Mouse (Mus musculus) left cerebral cortex, postnatal 25 days (tissue): ENCODE data around the gene Foxp2. TPM values are rescaled to one million over a fixed set of nuclear protein-coding genes. Genes with fewer than 3 reads are reported as not detected.

Experiments
- DNase-seq, 2 experiments: peaks; one replicate each; pipeline ENCODE4 v3.0.0; 2022; ENCODE audit warnings: low spot score in 2 of 2, mixed read lengths in 1 of 2
- intact Hi-C: fragments of 180-260 bp; cut with DNase I; formaldehyde crosslinking; loops from one replicate; pipeline ENCODE4 v1.15.1; 2025
- total RNA-seq, 2 experiments: library from RNA; stranded (reverse); gene quantifications; 2 replicates each; pipeline ENCODE4 v1.2.3; 2021

Foxp2 gene
- total RNA-seq, 2 experiments from 2014 or later, result 7.6 to 19.8 TPM

DNA sequence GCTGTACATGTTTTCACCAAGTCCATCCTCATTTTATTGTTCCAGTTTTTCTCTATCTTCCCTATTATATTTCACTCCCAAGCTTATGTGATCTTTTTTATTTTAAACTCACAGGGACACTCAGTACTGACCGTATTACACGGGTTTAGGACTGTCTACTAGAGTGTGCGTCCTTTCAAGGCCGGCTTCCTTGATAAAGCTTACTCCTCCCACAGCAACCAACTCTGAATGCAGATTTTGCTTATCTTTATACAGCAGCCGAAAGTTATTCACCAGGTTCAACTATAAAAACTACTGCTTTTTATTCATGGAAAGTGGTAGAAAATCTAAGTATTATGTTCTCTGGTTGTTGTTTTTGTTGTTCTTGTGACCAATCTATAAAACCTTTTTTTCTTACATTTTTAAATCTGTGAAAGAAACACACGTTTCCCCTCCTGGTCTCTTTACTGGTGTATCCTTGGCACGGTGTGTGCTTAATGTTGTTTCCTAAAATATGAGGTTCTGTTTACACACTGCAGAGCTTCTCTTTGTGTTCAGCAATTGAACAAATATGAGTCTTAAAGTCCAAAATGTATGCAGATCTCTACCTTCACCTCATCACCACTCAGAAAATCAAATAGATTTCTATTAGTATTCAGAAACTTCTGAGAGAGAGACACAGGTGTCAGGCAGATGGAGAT lies 128.4 kb downstream of the Foxp2 start:
- no peak for DNase-seq
- intact Hi-C loops, result no loop called here

DNA sequence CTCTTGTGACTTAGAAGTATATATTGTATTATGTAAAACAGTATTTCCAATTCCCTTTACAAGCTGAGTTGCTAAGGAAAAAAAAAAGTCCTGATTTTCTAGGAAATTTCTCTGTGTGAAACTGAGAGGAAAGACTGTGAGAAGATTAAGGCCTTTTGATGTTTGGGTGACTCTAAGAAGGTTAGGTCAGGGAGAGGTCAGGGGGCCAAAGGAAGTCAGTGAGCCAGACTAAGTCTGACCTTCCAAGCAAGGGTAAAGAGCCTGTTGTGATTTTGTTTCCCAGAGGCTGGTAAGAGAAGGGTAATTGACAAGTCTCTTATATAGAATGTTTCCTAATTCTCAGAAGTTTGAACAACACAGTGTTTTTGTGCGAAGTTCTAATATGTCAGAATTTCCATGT lies 162.1 kb downstream of the Foxp2 start:
- no peak for DNase-seq
- intact Hi-C loops, result no loop called here

DNA sequence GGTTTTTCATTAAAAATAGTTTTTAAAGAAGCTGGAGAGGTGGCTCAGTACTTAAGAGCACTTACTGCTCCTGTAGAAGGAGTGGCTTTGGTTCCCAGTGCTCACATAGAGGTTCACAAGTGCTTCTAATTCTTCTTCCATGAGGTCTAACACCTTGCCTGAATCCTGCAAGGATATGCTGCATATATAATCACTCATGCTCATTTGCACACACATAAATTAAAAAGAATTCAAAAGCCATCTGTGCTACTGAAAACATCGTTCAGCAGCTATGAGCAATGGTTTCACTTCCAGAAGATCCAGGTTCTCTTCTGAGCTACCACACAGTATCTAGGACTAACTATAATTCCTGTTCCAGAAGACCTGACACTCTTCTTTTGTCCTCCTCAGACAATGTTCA lies 200.4 kb downstream of the Foxp2 start:
- DNase-seq, result peak in 1 of 2 experiments; percentile 25
- intact Hi-C loops, result no loop called here

DNA sequence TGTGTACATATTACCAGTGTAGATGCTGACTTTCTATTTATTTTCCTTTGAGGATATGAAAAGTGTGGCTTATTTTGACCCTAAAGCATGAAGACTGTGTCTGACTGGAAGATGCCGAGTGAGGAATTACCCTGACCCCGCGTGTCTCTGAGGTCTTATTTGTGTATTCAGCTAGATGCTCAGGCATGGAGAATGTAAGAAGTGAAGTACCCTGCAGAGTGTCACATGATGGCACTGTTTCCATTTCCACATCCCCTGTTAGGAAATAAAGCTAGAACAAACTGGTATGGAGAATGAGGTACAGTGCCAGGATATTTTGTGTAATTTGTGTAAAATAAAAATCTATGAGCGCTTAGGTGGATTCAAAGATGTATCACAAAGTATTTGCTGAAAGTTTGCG lies 219.8 kb downstream of the Foxp2 start:
- intact Hi-C loops, result no loop called here
- DNase-seq, result no peak

DNA sequence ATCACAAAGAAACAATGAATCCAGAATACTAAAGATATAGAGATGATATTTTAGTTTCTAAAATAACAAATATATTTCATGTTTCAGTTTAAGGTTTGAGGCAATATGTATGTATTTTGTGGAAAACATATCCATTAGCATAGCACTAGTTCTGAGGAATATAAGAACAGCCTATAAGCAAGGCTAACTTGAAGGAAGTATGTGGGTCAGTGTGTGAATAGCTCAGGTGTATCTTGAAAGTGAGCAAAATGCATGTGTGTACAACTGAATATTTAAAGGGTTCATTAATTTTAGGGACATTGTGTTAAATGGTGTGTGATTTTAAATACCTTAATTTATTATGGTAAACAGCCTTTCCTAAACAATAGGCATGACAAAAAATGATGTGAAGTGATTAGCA lies 220.2 kb downstream of the Foxp2 start:
- intact Hi-C loops, result no loop called here
- no peak for DNase-seq

DNA sequence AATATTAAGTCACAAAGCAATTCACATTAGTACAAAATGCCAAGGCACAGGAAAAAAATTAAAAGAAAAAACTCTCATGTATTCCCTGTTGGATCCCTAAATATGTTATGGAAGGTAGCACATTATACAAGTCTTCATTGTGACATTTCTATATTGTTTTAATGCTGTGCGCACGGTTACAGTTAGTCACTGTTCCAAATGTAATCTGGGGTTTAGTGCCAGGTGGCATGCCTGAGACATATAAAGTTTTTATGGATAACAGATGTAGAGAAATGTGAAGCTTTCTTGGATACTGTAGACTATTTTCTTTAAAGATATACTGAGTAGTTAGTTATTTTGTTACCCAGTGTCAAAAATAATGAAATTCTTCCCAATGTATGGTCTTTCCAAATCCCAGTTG lies 229.0 kb downstream of the Foxp2 start:
- intact Hi-C loops, result no loop called here
- no peak for DNase-seq

DNA sequence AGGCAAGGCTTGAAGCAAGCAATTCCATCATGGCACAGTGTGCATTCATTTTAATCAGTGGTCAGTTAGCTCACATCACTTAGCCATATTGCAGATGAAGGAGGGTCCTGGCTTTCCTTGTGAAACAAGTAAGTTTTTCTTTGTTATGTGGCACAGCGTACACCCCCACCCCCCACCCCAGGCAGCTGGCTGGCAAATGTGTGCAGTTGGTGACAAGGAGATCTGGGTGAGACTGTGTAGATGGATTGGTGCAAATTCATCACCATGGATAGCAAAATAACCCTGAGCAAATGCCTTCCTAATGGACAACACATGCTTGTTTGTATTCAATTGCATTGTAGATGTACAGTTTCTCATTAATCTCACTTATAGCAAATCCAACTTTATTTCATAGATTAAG lies 240.9 kb downstream of the Foxp2 start:
- intact Hi-C loops, result no loop called here

DNA sequence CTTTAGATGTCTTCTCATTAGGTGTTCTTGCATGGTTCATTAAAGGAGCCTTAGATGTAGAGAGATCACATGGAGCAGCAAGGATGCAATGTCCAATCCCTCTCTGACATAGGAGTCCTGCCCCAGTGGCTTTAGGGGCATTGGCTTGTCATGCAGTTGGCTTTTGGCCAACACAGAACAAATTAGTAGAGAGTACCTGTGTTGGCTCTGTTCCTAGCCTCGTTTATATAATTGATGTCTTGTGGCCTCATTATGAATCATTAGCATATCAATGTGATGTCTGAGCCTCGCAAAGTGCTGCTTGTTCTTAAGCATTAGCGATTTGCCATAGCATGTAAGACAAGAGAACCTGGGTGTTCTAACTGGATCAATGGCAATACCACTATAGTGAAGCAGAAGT lies 250.5 kb downstream of the Foxp2 start:
- intact Hi-C loops, result no loop called here
- no peak for DNase-seq

More for the DNA sequence above, 240.9 kb downstream of the Foxp2 start:
- no peak for DNase-seq

DNA sequence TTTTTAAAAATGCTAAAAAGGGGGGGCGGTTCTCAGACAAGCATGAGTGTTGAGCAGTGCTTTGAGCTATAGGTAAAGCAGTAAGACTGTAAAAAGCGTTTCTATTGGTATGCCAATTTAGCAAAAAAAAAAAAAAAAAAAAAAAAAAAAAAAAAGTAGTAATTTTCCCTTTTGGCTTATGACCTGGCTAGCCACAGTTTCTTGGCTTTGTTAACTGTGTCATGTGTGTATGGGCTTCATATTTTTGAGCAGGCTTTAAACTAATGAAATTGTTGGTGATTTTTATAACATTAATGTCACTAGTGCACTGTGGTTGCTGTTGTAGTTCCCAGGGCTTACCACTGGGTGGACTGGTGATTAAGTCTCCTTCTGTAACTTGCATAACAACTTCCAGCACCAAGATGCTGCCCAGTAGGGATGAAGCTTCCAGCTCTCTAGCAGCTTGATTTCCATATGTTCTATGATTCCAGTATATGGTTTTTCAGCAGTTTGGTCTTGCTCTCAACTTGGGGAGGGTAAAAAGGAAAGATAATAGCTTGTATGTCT lies 262.4 kb downstream of the Foxp2 start:
- intact Hi-C loops, result no loop called here
- DNase-seq, result no peak

DNA sequence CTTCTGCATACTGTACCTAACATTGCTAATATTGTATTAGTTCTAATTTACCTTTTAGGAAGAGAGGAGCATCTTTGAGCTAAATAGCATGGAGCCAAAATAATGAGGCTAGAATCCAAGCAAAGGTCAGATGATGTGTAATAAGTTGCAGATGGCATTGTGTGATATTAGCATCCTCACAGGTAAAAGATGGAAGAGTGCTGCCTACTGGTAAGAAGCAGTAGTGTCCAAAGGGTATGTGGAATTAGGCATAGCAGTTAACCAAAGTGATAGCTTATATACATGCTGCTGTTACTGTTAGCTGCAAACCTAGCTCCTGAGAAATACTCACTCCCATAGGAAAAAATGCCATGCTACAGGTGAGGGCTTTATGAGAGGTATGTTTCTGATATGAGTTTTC lies 275.6 kb downstream of the Foxp2 start:
- DNase-seq, result no peak
- intact Hi-C loops, result no loop called here

DNA sequence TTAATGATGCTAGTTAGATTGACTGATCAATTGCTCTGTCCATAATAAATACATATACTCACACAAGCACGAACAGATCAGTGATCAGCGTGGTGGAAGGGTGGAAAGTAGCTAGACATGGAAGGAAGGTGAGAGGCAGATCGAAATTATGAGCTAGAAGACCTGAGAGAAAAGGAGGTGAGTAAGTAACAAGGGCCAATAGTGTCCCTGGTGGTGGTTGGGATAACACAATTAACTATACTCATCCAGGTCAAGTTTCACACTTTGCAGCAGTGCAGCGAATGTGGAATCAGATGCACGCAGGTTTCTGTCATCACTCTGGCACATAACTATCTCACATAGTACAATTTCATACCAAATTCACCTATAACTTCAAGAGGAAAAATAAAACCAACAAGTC lies 291.7 kb downstream of the Foxp2 start:
- DNase-seq, result no peak
- intact Hi-C loops, result loop anchor here (10.0 kb wide), 3 partner anchors 602 to 1782 kb away; no protein-coding TSS in a partner anchor

DNA sequence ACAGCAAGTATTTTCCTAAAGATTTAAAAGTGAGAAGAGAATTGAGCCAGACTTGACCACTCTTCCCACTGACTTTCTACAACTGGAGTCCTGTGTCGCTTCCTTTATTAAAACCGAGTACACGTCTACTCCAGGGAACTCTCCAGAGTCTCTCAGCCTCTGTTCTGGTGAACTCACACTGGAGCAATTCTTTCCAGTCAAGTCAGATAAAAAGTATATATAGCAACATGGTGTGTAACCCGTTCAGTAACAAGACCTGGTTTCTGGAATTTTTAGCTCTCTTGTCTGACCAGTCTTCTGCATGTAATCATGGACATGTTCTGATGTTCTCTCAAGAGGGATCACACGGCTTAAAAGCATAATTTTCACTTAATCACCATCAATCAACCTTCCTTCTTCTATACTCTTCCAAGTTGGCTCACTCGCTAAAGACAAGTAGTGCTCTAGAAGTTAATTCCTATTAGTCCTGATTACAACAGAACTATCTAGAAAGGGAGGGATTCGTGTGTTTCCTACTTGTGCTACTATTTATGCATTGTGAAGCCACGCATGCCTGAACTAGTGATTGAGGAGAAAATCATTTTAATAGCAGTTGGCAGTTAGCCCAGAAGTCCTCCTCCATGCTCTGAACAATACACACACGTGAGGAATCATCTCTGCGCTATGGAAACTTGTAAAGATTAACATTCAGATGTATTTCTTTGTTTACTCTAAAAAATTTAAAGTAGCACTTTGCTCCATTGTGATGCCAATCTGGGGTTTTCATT lies 341.2 kb downstream of the Foxp2 start:
- intact Hi-C loops, result no loop called here
- no peak for DNase-seq

DNA sequence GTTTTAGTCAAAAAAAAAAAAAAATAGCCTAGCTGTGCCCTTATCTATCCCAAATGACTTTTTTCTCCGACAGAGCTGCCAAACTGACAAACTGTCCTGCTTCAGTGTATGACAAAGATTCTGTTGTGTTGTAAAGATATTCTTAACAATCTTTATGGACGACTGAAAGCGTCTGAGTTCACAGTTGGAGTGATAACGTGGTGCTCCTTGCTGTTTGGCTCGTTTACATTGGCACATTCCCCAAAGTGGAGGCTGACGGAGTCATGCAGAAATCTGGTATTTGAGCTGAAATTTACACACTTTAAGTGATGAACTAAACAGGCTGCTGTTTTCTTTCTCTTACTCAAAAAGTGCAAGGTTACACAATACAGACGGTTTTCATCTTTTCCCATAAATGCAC lies 356.2 kb downstream of the Foxp2 start:
- peak in 1 of 2 experiments; percentile 50 for DNase-seq
- intact Hi-C loops, result no loop called here

DNA sequence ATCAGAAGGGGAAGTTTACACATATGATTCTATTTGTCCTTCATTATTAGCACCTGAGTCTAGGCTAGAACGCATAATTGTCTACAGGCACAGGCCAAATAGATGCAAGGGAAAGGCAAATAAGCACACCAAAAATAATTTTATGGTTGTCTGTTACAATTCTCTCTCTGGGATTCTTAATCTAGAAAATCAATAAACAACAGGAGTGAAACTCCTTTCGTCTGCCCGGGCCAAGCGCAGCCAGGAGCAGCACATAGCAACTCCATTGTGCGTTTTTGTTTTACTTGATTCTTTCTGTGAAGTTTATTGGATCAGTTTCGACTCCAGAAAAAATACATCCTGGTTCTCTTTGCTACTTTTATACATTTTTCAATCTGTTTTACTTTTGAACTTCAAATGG lies 356.7 kb downstream of the Foxp2 start:
- intact Hi-C loops, result no loop called here
- DNase-seq, result no peak

DNA sequence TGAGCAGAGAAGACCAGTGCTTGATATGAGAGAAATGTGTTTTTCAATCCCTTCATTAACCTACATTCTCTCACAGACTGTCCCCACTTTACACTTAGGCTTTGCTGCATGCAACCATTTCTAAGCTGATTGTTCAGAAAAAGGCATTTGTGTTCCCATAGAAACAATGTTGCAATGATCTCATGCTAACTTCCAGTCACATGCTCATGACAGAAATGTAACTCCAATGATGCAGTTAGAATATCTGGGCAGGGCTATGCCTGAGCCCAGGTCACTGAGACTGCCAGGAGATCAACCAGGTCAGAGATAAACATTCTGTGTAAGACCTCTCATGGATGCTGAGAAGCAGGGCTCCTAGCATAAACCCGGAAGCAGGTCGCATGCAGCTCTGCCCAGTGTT lies 367.0 kb downstream of the Foxp2 start:
- intact Hi-C loops, result no loop called here
- no peak for DNase-seq

DNA sequence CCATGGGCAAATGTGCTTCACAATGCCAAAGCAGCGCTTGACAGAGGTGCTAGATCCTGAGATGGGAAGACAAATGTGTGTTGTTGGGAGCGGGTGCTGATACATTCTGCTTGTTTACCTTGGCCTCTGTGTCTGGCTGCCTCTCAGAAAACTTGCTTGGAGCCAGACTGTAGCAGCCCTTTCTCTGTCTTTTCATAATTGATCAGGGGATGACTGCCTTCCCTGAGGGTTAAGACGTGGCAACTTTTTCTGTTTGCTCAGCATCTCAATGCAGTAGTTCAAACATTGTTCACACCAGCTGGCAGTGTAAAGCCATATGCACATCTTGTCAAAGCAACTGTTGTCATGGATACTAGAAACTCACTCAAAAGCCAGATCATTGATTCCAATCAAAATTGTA lies 384.1 kb downstream of the Foxp2 start:
- intact Hi-C loops, result no loop called here
- no peak for DNase-seq

DNA sequence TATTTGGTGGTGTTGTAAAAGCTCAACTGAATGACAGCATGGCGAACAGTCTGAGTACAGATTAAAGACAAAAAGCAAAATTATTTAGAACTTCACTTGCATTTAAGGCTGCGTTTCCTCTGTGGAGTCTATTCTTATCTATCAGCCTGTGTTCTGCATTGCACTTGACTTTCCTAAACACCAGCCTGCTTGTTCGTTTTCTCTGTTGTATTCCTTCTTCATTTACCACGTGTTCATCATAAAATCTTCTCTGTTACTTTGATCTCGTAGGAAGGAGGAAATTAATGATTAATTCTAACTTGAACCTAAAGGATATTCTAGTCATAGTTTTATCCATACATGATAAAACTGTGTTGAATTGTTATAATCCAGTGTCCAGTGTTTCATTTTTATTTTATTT lies 392.9 kb downstream of the Foxp2 start:
- no peak for DNase-seq
- intact Hi-C loops, result no loop called here

DNA sequence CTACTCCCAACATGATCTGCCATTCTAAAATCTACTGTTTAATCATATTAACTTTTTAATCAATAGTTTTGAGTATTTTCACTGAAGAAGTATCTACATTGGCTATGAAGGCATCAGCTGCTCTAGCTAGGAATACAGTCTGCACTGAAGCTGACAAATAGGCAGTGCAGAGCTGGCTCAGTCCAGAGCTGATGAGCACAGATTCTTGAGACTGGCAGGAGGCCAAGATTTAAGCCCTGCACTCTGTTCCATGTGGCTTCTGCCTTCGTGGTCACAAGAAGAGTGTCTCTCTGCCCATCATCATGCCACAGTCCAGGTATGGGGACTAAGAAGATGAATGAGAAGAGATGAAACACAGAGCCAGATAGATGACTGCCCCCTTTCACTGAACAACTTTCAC lies 398.1 kb downstream of the Foxp2 start:
- no peak for DNase-seq
- intact Hi-C loops, result no loop called here

DNA sequence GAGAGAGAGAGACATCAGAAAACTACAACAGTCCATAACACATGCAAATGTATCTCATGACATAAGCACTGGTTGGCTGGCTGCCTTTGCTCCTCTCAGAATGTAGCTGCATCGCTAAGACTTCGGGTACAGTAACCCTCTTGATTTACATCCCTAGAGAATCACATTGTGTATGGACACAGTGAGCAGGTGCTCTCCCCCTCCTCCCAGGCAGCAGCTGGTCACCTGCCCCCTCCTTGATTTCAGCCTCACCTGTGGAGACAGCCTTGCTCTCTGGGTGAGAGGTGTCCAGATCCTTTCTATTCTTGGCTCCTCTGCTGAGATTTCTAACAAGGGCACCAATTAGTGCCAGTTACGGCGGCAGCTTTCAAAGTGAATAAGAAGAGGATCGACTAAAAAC lies 409.5 kb downstream of the Foxp2 start:
- DNase-seq, result peak in 1 of 2 experiments; percentile 49
- intact Hi-C loops, result no loop called here

DNA sequence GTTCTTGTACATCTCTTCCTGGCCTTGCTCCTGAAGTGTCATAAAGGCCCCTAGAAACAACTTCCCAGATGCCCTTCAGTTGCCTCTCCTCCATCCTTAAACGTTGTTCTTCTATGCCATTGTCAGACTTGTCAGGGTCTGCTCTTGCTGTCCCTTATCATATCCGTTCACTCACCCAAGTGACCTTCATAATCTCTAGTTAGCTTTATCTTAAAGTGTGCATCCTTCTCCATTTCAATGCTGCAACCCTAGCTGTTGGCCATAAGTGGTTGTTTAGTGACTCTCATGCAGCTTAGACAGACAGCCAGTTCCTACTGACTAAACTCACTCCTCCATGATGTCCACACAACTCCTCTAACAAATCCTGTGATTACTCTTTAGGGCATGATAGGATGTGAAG lies 415.8 kb downstream of the Foxp2 start:
- DNase-seq, result no peak
- intact Hi-C loops, result no loop called here

DNA sequence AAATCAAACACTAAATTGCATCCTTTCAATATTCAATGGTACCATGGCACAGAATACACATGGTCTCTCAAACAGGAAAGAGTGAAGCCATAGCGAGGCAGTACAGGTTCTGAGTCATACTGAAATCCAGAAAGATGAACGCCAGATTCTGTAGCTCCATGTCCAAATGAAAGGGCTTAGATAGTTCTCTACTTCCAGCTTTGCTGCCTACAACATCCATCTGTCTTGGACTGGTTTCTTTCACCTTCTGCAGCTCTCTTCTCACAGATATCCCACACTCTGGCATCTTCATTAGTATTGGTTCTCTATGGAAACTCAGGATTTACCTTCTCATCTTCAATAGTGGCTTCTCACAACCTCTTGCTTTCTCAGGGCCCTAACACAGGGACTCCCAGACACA lies 417.2 kb downstream of the Foxp2 start:
- DNase-seq, result peak in 1 of 2 experiments; percentile 62

More for the DNA sequence above, 417.2 kb downstream of the Foxp2 start:
- intact Hi-C loops, result no loop called here
